Comparison of ENCODE assay signal across 8 mouse cellular contexts in the genomic region with DNA sequence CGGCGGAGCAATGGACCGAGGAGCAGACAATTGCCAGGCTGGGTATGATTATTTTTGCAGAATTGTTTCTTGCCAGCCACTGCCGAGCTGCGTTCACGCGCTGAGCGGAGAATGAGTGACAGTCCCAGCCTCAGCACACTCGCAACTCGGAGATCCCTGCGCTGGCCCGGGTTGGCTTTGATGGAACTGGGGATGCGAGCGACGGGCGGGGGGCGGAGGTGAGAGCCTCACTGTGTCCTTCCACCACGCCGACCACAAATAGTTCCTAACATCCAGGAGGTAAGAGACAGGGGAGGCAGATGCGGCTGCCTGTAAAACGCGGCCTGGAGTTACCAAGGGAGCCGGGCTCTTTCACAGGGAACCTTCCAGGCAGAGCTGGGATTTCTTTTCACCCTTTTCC. TPM values are rescaled to one million over a fixed set of nuclear protein-coding genes. Genes with fewer than 3 reads are reported as not detected.
DNase-seq lines count a peak whose midpoint lies in the region; ATAC-seq and TF ChIP-seq lines count a peak whose summit lies in the region.

Gene Ncam1 (minus strand): TSS at position 120 of the 400 bp plus-strand sequence.

- H3K36me3 ChIP-seq in embryonic facial prominence, embryonic 11.5 days (replicated peaks; ENCODE audit: control insufficient read depth, insufficient read depth, low read depth, low read length), result no peaks in the 10 kb centered on the region
- H3K36me3 ChIP-seq in midbrain, embryonic 10.5 days, result no peaks in the 10 kb centered on the region

- no peaks in the 10 kb centered on the region for H3K4me1 ChIP-seq in bone marrow macrophage, adult 2 months (ENCODE audit: control insufficient read depth, insufficient read depth, low read length)
- no peaks in the 10 kb centered on the region for H3K4me1 ChIP-seq in embryonic facial prominence, embryonic 11.5 days (ENCODE audit: control insufficient read depth, insufficient read depth, low read length)
- peaks cover 21% of the 10 kb centered on the region for H3K4me1 ChIP-seq in midbrain, embryonic 10.5 days

- intact Hi-C loops in left cerebral cortex, postnatal 36 days (cut with DNase I), result loop anchor here (1.0 to 10.0 kb wide), 6 partner anchors 42 to 373 kb away; no protein-coding TSS in a partner anchor

- peak; percentile 99 for DNase-seq in embryonic facial prominence, embryonic 11.5 days (ENCODE audit: low spot score)
- DNase-seq in heart, adult 18-20 months, result peak; percentile 60 to 79
- peak; percentile 70 for DNase-seq in kidney, adult 11 months
- peak; percentile 96 for DNase-seq in left cerebral cortex, postnatal 36 days (ENCODE audit: low spot score in 2 of 2)
- peak; percentile 97 for DNase-seq in midbrain, embryonic 10.5 days (ENCODE audit: low spot score)
- DNase-seq in skeletal muscle tissue, adult 2 months (ENCODE audit: low read depth, low spot score), result peak; percentile 33

- peak within 1 kb of the TSS; percentile 25 for H3K4me3 ChIP-seq in bone marrow macrophage, adult 2 months (ENCODE audit: insufficient read depth, low read length)
- H3K4me3 ChIP-seq in embryonic facial prominence, embryonic 11.5 days (ENCODE audit: low read depth, low read length), result peak within 1 kb of the TSS; percentile 76
- H3K4me3 ChIP-seq in midbrain, embryonic 10.5 days, result peak within 1 kb of the TSS; percentile 84

- peak within 1 kb of the TSS; percentile 96 for H3K4me2 ChIP-seq in embryonic facial prominence, embryonic 11.5 days (ENCODE audit: low read depth, low read length)

- no peak for TF ChIP-seq POLR2A in bone marrow macrophage, adult 2 months (IDR thresholded peaks at IDR 0.05; ENCODE audit: borderline replicate concordance, low read depth, low read length)

- WGBS in embryonic facial prominence, embryonic 11.5 days, result 0% methylated on average over 23 of the region's 23 CpGs
- WGBS in midbrain, embryonic 10.5 days, result under 1% methylated on average over 23 of the region's 23 CpGs

- peak; percentile 65 for ATAC-seq in embryonic facial prominence, embryonic 11.5 days (replicated peaks; ENCODE audit: insufficient number of reproducible peaks, low FRiP score, low TSS enrichment, low read depth)
- ATAC-seq in activated CD4-positive, CD25-positive, alpha-beta regulatory T cell, adult 4 months, result no peak

- no peak within 1 kb of the TSS for H3K27ac ChIP-seq in bone marrow macrophage, adult 2 months (ENCODE audit: insufficient read depth, low read depth, low read length)
- peak within 1 kb of the TSS; percentile 22; the same call in 1 of the 2 replicates for H3K27ac ChIP-seq in embryonic facial prominence, embryonic 11.5 days (replicated peaks; ENCODE audit: low read depth, low read length)
- peak within 1 kb of the TSS; percentile 88 for H3K27ac ChIP-seq in midbrain, embryonic 10.5 days (replicated peaks)

- no peak for TF ChIP-seq CTCF in bone marrow macrophage, adult 2 months (IDR thresholded peaks at IDR 0.05; ENCODE audit: low read depth, low read length)

- no peaks in the 10 kb centered on the region for H3K9me3 ChIP-seq in embryonic facial prominence, embryonic 11.5 days (replicated peaks; ENCODE audit: control insufficient read depth, low read length)
- H3K9me3 ChIP-seq in midbrain, embryonic 10.5 days (replicated peaks), result no peaks in the 10 kb centered on the region

- H3K9ac ChIP-seq in embryonic facial prominence, embryonic 11.5 days (replicated peaks; ENCODE audit: low read length), result peak within 1 kb of the TSS; percentile 80

- no peaks in the 10 kb centered on the region for H3K27me3 ChIP-seq in embryonic facial prominence, embryonic 11.5 days (ENCODE audit: control insufficient read depth, insufficient read depth, low read length)
- H3K27me3 ChIP-seq in midbrain, embryonic 10.5 days (ENCODE audit: low read depth, poor library complexity, severe bottlenecking), result peaks cover 38% of the 10 kb centered on the region

RNA-seq across cellular contexts. Expression of gene Ncam1, which starts in this region (rescaled TPM):
- 0.44 and 0.50 TPM in 2 replicates for polyA plus RNA-seq in bone marrow macrophage, adult 2 months (2012; ENCODE audit: insufficient read depth, insufficient read length, missing spikeins)
- polyA plus RNA-seq in embryonic facial prominence, embryonic 11.5 days (2014; fragmentation: Nextera tagmentation; extraction: Ambion mirVana), result 51.2 and 56.1 TPM in 2 replicates
- 1 to 10 TPM; 3.8 to 4.2 TPM for total RNA-seq in heart, adult 18-20 months (2021)
- total RNA-seq in left cerebral cortex, postnatal 36 days (2021), result 100 to 1,000 TPM; 279 to 287 TPM
- 48.9 and 94.9 TPM in 2 replicates for polyA plus RNA-seq in midbrain, embryonic 10.5 days (2016; fragmentation: Nextera tagmentation; extraction: Ambion mirVana)
- polyA plus RNA-seq in activated CD4-positive, CD25-positive, alpha-beta regulatory T cell, adult 4 months (2017; shearing (Covaris generic)), result under 1 TPM; 0.29 to 0.89 TPM

Comparison
In these comparisons a context has a peak if more than half of its experiments do, and no peak if none do; other contexts are left out.
1. RNA of gene Ncam1 (total RNA-seq): 279 to 287 TPM in left cerebral cortex, postnatal 36 days; 3.8 to 4.2 TPM in heart, adult 18-20 months; every median in the first group is over 10 times any median in the second.
2. RNA of gene Ncam1 (polyA plus RNA-seq): 51.2 to 56.1 TPM in embryonic facial prominence, embryonic 11.5 days and 48.9 to 94.9 TPM in midbrain, embryonic 10.5 days; 0.29 to 0.89 TPM in activated CD4-positive, CD25-positive, alpha-beta regulatory T cell, adult 4 months and 0.44 to 0.50 TPM in bone marrow macrophage, adult 2 months; every median in the first group is over 10 times any median in the second.
3. H3K4me3 ChIP-seq: peak in every context shown above with its lines; median percentile 84 in midbrain, embryonic 10.5 days; 76 in embryonic facial prominence, embryonic 11.5 days; 25 in bone marrow macrophage, adult 2 months.
4. DNase-seq: peak in every context shown above with its lines; median percentile 99 in embryonic facial prominence, embryonic 11.5 days; 97 in midbrain, embryonic 10.5 days; 96 in left cerebral cortex, postnatal 36 days; 70 in kidney, adult 11 months; 70 in heart, adult 18-20 months; 33 in skeletal muscle tissue, adult 2 months.